Mouse (Mus musculus): ENCODE measurements around the gene Oser1.

- TF ChIP-seq CTCF (IDR thresholded peaks at IDR 0.05; ENCODE audit: borderline replicate concordance, insufficient read depth, low read depth, low read length), result no peak
- no peak for TF ChIP-seq POLR2A (IDR thresholded peaks at IDR 0.05; ENCODE audit: borderline replicate concordance, insufficient read depth, low read length)
These were observed 38.8 kb upstream of the Oser1 start for GRCm38 (mm10) chr2:163463251-163463769.
